Mouse (Mus musculus): Measurements from ENCODE around the gene Slc38a4. TPM values are rescaled to one million over a fixed set of nuclear protein-coding genes. Genes with fewer than 3 reads are reported as not detected.

The Slc38a4 gene
- polyA plus RNA-seq, 1 experiment = 0.04 TPM

GRCm38 (mm10) chr15:96953938-96954238, 101.9 kb downstream of the Slc38a4 start:
- no peaks in the 10 kb centered on the region for H3K27me3 ChIP-seq (ENCODE audit: control insufficient read depth, insufficient read depth, insufficient read length)
- no peaks in the 10 kb centered on the region for H3K36me3 ChIP-seq (ENCODE audit: control insufficient read depth, insufficient read depth)
- TF ChIP-seq USF1 (IDR thresholded peaks at IDR 0.05; ENCODE audit: low read depth) (no peak), TCF12 (IDR thresholded peaks at IDR 0.05; ENCODE audit: insufficient read depth, poor library complexity, severe bottlenecking) (no peak)
- H3K4me2 ChIP-seq (ENCODE audit: low read depth) = peak overlapping the region; percentile 73
- H3ac ChIP-seq (ENCODE audit: control insufficient read depth, insufficient read length) = no peak overlapping the region
- no peaks in the 10 kb centered on the region for H3K79me2 ChIP-seq (ENCODE audit: control insufficient read depth, insufficient read depth)
- no peak overlapping the region for H3K4me3 ChIP-seq

DNA sequence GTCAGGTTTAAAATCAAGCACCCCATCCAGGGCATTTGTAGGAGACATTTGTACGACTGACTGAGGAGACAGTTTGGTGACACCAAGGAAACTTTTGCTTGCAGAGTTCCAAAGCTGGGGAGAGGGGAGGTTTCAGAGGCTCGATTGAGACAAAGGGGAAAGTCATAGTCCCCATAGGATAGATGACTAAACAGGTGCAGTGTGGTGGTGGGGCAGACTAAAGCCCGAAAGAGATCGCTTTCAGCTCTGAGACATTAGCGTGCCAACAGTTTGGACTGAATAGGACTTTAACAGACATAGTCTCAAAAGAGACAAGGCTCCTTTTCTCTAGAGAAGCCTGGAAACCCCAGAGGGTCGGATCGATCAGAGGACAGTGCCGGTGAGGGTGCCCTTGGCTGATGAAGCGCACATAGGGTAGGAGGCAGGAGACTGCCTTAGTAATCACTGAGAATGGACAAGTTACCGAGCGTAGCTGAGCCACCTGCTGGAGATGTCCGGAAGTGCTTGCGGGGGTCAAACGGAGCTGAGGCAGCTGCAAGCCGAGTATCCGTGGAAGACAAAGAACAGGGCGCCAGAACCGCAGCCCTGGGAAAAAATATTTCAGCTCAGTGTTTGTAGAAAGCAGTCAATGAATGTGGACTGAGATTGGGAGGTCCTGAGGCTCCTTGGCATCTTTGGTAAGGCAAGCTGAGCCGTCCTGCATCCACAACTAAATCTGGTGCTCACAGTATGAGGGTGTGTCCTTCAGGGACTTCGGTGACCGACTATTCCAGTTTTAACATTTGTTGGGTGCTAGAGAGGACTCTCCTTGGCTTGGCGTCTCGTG, 102.4 kb downstream of the Slc38a4 start:
- Histone ChIP-seq H3K36me3 (ENCODE audit: control insufficient read depth, insufficient read depth) (no peaks in the 10 kb centered on the region), H3K79me2 (ENCODE audit: control insufficient read depth, insufficient read depth) (no peaks in the 10 kb centered on the region)

DNA sequence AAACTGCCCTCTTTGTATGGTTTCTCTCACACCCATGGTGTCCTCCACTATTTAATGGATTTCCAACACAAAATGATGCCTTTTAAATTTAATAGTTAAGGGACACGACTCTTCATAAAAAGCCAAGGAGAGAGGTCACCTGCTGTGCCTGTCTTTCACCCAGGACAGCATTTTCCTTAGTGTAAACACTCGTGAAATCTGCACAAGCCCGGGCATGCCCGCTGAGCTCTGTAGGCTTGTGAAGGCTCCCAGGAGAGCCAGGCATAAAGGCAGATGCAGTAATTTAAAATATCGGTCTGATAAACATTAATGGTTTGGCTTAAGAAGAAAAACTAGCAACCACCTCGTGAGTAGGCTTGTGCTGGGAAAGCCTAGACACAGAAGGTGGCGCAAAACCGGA, 103.3 kb downstream of the Slc38a4 start:
- no peak overlapping the region for H3ac ChIP-seq (ENCODE audit: control insufficient read depth, insufficient read length)

More for the DNA sequence above, 102.4 kb downstream of the Slc38a4 start:
- TF ChIP-seq MYOG (IDR thresholded peaks at IDR 0.05; ENCODE audit: control insufficient read depth in 1 of 3, insufficient read depth in 1 of 3, insufficient read length in 2 of 3, low read depth in 2 of 3) = peak in 1 of 3 experiments; percentile 18
- TF ChIP-seq CEBPB (IDR thresholded peaks at IDR 0.05; ENCODE audit: insufficient read depth, poor library complexity, severe bottlenecking) = no peak
- TF ChIP-seq MYOD1 (IDR thresholded peaks at IDR 0.05; ENCODE audit: control insufficient read depth in 1 of 3, insufficient read length in 2 of 3, low read depth in 2 of 3) = peak in 2 of 3 experiments; percentile 34 to 45
- no peak overlapping the region for H3ac ChIP-seq (ENCODE audit: control insufficient read depth, insufficient read length)
- H3K4me2 ChIP-seq (ENCODE audit: low read depth) = peak overlapping the region; percentile 73
- no peaks in the 10 kb centered on the region for H3K27me3 ChIP-seq (ENCODE audit: control insufficient read depth, insufficient read depth, insufficient read length)
- no peak overlapping the region for H3K4me3 ChIP-seq

GRCm38 (mm10) chr15:96951783-96952182, 104.0 kb downstream of the Slc38a4 start:
- Histone ChIP-seq H3K79me2 (ENCODE audit: control insufficient read depth, insufficient read depth) (no peaks in the 10 kb centered on the region), H3K4me3 (no peak overlapping the region), H3K27me3 (ENCODE audit: control insufficient read depth, insufficient read depth, insufficient read length) (no peaks in the 10 kb centered on the region), H3K36me3 (ENCODE audit: control insufficient read depth, insufficient read depth) (no peaks in the 10 kb centered on the region), H3ac (ENCODE audit: control insufficient read depth, insufficient read length) (no peak overlapping the region), H3K4me2 (ENCODE audit: low read depth) (no peak overlapping the region)
- TF ChIP-seq MAX (IDR thresholded peaks at IDR 0.05; ENCODE audit: low read depth) (no peak), CEBPB (IDR thresholded peaks at IDR 0.05; ENCODE audit: insufficient read depth, poor library complexity, severe bottlenecking) (no peak), TCF3 (IDR thresholded peaks at IDR 0.05; ENCODE audit: insufficient read length, low read depth) (no peak), E2F4 (IDR thresholded peaks at IDR 0.05; ENCODE audit: insufficient read depth) (no peak), MYOG (IDR thresholded peaks at IDR 0.05; ENCODE audit: control insufficient read depth in 1 of 3, insufficient read depth in 1 of 3, insufficient read length in 2 of 3, low read depth in 2 of 3) (no peak), USF1 (IDR thresholded peaks at IDR 0.05; ENCODE audit: low read depth) (no peak), TCF12 (IDR thresholded peaks at IDR 0.05; ENCODE audit: insufficient read depth, poor library complexity, severe bottlenecking) (no peak), POLR2A (IDR thresholded peaks at IDR 0.05; ENCODE audit: insufficient read length, low read depth) (no peak)

More for the DNA sequence above, 103.3 kb downstream of the Slc38a4 start:
- no peak overlapping the region for H3K4me2 ChIP-seq (ENCODE audit: low read depth)
- no peaks in the 10 kb centered on the region for H3K27me3 ChIP-seq (ENCODE audit: control insufficient read depth, insufficient read depth, insufficient read length)
- TF ChIP-seq TCF3 (IDR thresholded peaks at IDR 0.05; ENCODE audit: insufficient read length, low read depth) (no peak), MYOG (IDR thresholded peaks at IDR 0.05; ENCODE audit: control insufficient read depth in 1 of 3, insufficient read depth in 1 of 3, insufficient read length in 2 of 3, low read depth in 2 of 3) (no peak), SRF (IDR thresholded peaks at IDR 0.05; ENCODE audit: control insufficient read depth, insufficient read length, low read depth) (no peak), TCF12 (IDR thresholded peaks at IDR 0.05; ENCODE audit: insufficient read depth, poor library complexity, severe bottlenecking) (no peak), E2F4 (IDR thresholded peaks at IDR 0.05; ENCODE audit: insufficient read depth) (no peak)
- H3K36me3 ChIP-seq (ENCODE audit: control insufficient read depth, insufficient read depth) = no peaks in the 10 kb centered on the region
- H3K4me3 ChIP-seq = no peak overlapping the region
- no peaks in the 10 kb centered on the region for H3K79me2 ChIP-seq (ENCODE audit: control insufficient read depth, insufficient read depth)

GRCm38 (mm10) chr15:96948471-96948870, 107.3 kb downstream of the Slc38a4 start:
- H3K27me3 ChIP-seq (ENCODE audit: control insufficient read depth, insufficient read depth, insufficient read length) = no peaks in the 10 kb centered on the region
- H3K79me2 ChIP-seq (ENCODE audit: control insufficient read depth, insufficient read depth) = no peaks in the 10 kb centered on the region
- no peak overlapping the region for H3ac ChIP-seq (ENCODE audit: control insufficient read depth, insufficient read length)
- TF ChIP-seq E2F4 (IDR thresholded peaks at IDR 0.05; ENCODE audit: insufficient read depth) (no peak), CEBPB (IDR thresholded peaks at IDR 0.05; ENCODE audit: insufficient read depth, poor library complexity, severe bottlenecking) (no peak), POLR2A (IDR thresholded peaks at IDR 0.05; ENCODE audit: insufficient read length, low read depth) (no peak), REST (IDR thresholded peaks at IDR 0.05; ENCODE audit: insufficient read depth, insufficient read length) (no peak)
- H3K4me2 ChIP-seq (ENCODE audit: low read depth) = no peak overlapping the region
- H3K4me3 ChIP-seq = no peak overlapping the region
- H3K36me3 ChIP-seq (ENCODE audit: control insufficient read depth, insufficient read depth) = no peaks in the 10 kb centered on the region

Other genes starting within 250 kb of the Slc38a4 start
- 0.68 TPM for gene Pced1b, start 191.2 kb upstream of the Slc38a4 start, polyA plus RNA-seq (2012; fragmentation: generic; extraction: Trizol)
- 0.19 TPM for gene Amigo2, start 191.3 kb upstream of the Slc38a4 start, polyA plus RNA-seq (2012; fragmentation: generic; extraction: Trizol)

Data from myocyte (in vitro differentiated cells).